Mouse (Mus musculus) heart, embryonic 16.5 days (tissue): ENCODE data around the gene Ptf1a. TPM values are rescaled to one million over a fixed set of nuclear protein-coding genes. Genes with fewer than 3 reads are reported as not detected.

Experiments used
- polyA plus RNA-seq: library from polyadenylated mRNA; unstranded; fragments of >200 nt; fragmentation: Nextera tagmentation; extraction: Ambion mirVana; gene quantifications from 2 replicates; pipeline ENCODE4 v1.2.1, GENCODE M21; 2015

The Ptf1a gene
- polyA plus RNA-seq, 1 experiment from 2014 or later, result not detected

Other genes with a start within 250 kb of the Ptf1a start
- gene Armc3, start 246.4 kb upstream of the Ptf1a start, polyA plus RNA-seq, result 0.45 and 0.49 TPM in 2 replicates
- 50.6 and 52.1 TPM in 2 replicates for gene Msrb2, start 74.2 kb upstream of the Ptf1a start, polyA plus RNA-seq
- gene 4921504E06Rik, start 108.3 kb downstream of the Ptf1a start, polyA plus RNA-seq, result 0.10 TPM in 1 of 2 replicates, not detected in the other
- gene Otud1, start 212.1 kb downstream of the Ptf1a start, polyA plus RNA-seq, result 6.9 and 7.6 TPM in 2 replicates